Mouse (Mus musculus) thymus, adult 2 months (tissue): ENCODE measurements around the gene Gm21698. TPM values are rescaled to one million over a fixed set of nuclear protein-coding genes. Genes with fewer than 3 reads are reported as not detected.
"Not testable (repeated sequence)": the region's sequence is repeated elsewhere in the genome, so short reads cannot be mapped to it uniquely, and the experiment has no call there.

Experiments used
- DNase-seq: peaks from one replicate; pipeline ENCODE4 v3.0.0; 2021
- H3K27ac ChIP-seq: fragments of 200-500 bp; 2 replicates; pipeline ENCODE4 v1.5.1; 2012; ENCODE audit warnings: low read length, control low read depth; ENCODE audit not compliant: control insufficient read depth, insufficient read depth
- H3K27me3 ChIP-seq: fragments of 200-500 bp; 2 replicates; pipeline ENCODE4 v1.6.1; 2012; ENCODE audit warnings: mild to moderate bottlenecking, low read length, moderate library complexity, mixed read lengths; ENCODE audit not compliant: control insufficient read depth, insufficient read depth
- H3K36me3 ChIP-seq: fragments of 200-500 bp; 2 replicates; pipeline ENCODE4 v1.6.1; 2012; ENCODE audit warnings: mild to moderate bottlenecking, low read length, moderate library complexity; ENCODE audit not compliant: control insufficient read depth, insufficient read depth
- H3K4me1 ChIP-seq: fragments of 200-500 bp; replicated peaks from 2 replicates; pipeline ENCODE4 v1.6.1; 2012; ENCODE audit warnings: low read length; ENCODE audit not compliant: control insufficient read depth, insufficient read depth
- H3K4me3 ChIP-seq: fragments of 200-500 bp; 2 replicates; pipeline ENCODE4 v1.5.1; 2012; ENCODE audit warnings: mild to moderate bottlenecking, low read length, control low read depth, moderate library complexity; ENCODE audit not compliant: control insufficient read depth, insufficient read depth
- WGBS: fragments of 180-500 bp; shearing (Covaris S2); methylation state at CpG from one replicate; pipeline ENCODE4 v1.1.7; 2018; 5-methylcytosine and 5-hydroxymethylcytosine counted together
- polyA plus RNA-seq: library from polyadenylated mRNA; depleted of rRNA; stranded (reverse); fragments of >200 nt; gene quantifications from 2 replicates; pipeline ENCODE4 v1.2.3, GENCODE M21; 2012; rRNA removed

The Gm21698 gene
- polyA plus RNA-seq: 0.03 TPM in 1 of 2 replicates, not detected in the other

- H3K36me3 ChIP-seq, DNase-seq, H3K4me3 ChIP-seq, H3K4me1 ChIP-seq, H3K27ac ChIP-seq, H3K27me3 ChIP-seq: not testable (repeated sequence)
- no CpG with 5 or more reads among the region's 3 CpGs for WGBS
Observed at GRCm38 (mm10) chr5:25988550-25988949, at the start of gene Gm21698. Gm21698 (minus strand) TSS chr5:25988650.

- H3K36me3 ChIP-seq, DNase-seq, H3K27me3 ChIP-seq, H3K27ac ChIP-seq, H3K4me3 ChIP-seq, H3K4me1 ChIP-seq: not testable (repeated sequence)
- no CpG with 5 or more reads among the region's 3 CpGs for WGBS
Observed at GRCm38 (mm10) chr5:26022816-26023215, 34.4 kb upstream of the Gm21698 start, which contains the start of gene Gm5862. Gm5862 (minus strand) TSS chr5:26022916.

DNA sequence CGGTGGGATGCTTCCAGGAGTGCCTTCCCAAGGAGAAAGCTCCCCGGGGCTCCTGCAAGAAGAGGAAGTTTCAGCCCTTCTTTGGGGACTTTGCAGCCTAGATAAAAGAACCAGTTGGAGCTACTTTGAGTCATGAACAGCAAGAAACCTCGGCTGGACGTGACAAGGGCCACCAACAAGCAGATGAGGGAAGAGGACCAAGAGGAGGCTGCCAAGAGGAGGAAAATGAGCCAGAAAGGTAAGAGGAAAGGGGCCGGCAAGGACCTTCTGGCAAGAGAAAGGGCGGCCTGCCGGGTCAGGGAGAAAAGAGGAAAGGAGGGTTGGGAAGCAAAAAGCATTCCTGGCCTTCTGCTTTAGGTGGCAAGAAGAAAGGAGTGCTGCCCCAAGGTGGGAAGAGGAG lies 19.2 kb upstream of the Gm21698 start:
- not testable (repeated sequence) for H3K4me3 ChIP-seq, H3K36me3 ChIP-seq, DNase-seq, H3K27me3 ChIP-seq, H3K4me1 ChIP-seq, H3K27ac ChIP-seq
- WGBS: 64% methylated on average over 7 of the region's 7 CpGs

GRCm38 (mm10) chr5:26006937-26007695 lies 18.7 kb upstream of the Gm21698 start:
- H3K27me3 ChIP-seq, H3K36me3 ChIP-seq, H3K27ac ChIP-seq, DNase-seq, H3K4me1 ChIP-seq, H3K4me3 ChIP-seq: not testable (repeated sequence)
- 24% methylated on average over 45 of the region's 45 CpGs for WGBS

DNA sequence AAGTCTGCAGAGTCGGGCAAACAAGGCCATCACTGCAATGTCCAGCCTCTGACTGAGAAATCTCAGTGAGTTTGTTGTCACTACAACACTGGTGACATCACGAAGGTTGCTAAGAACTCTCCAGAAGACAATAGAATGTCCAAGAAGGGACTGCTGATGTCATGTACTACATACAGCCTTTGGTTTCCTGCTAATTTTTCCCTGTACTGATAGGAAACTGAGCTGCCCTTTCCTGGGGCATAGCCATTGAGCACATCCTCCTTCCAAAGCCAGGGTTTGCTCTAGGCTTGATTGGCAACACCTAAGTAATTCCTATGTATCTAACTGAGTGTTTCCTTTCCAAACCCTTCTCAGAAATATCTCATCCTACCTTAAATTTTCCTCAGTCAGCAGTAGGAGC lies 16.2 kb upstream of the Gm21698 start, which contains the start of gene Gm1979:
Gene Gm1979, minus strand, starts transcription at position 101 of the 400 bp plus-strand sequence.
- not testable (repeated sequence) for H3K4me1 ChIP-seq, DNase-seq, H3K36me3 ChIP-seq, H3K27me3 ChIP-seq, H3K27ac ChIP-seq, H3K4me3 ChIP-seq
- whole genome bisulfite sequencing: 84% methylated on average over 1 of the region's 2 CpGs

- H3K4me3 ChIP-seq, H3K27me3 ChIP-seq, H3K27ac ChIP-seq, H3K36me3 ChIP-seq, H3K4me1 ChIP-seq, DNase-seq: not testable (repeated sequence)
- WGBS: no CpG with 5 or more reads among the region's 2 CpGs
Observed at GRCm38 (mm10) chr5:25972563-25972962, 15.9 kb downstream of the Gm21698 start, which contains the start of gene Gm21680. Gm21680 (minus strand) TSS chr5:25972663.

- not testable (repeated sequence) for H3K27me3 ChIP-seq, DNase-seq, H3K36me3 ChIP-seq, H3K4me3 ChIP-seq, H3K4me1 ChIP-seq, H3K27ac ChIP-seq
- 60% methylated on average over 17 of the region's 17 CpGs for WGBS
Observed at GRCm38 (mm10) chr5:25957050-25957449, 31.4 kb downstream of the Gm21698 start.

GRCm38 (mm10) chr5:25956611-25957010 lies 31.8 kb downstream of the Gm21698 start:
- H3K4me3 ChIP-seq, H3K27me3 ChIP-seq, H3K36me3 ChIP-seq, H3K27ac ChIP-seq, DNase-seq, H3K4me1 ChIP-seq: not testable (repeated sequence)
- WGBS: 34% methylated on average over 32 of the region's 32 CpGs

- H3K4me1 ChIP-seq, H3K36me3 ChIP-seq, H3K4me3 ChIP-seq, H3K27ac ChIP-seq, DNase-seq, H3K27me3 ChIP-seq: not testable (repeated sequence)
- WGBS: 70% methylated on average over 2 of the region's 2 CpGs
Observed at GRCm38 (mm10) chr5:25954317-25954716, 34.1 kb downstream of the Gm21698 start, which contains the start of gene Gm21671. Gm21671 (minus strand) TSS chr5:25954417.

DNA sequence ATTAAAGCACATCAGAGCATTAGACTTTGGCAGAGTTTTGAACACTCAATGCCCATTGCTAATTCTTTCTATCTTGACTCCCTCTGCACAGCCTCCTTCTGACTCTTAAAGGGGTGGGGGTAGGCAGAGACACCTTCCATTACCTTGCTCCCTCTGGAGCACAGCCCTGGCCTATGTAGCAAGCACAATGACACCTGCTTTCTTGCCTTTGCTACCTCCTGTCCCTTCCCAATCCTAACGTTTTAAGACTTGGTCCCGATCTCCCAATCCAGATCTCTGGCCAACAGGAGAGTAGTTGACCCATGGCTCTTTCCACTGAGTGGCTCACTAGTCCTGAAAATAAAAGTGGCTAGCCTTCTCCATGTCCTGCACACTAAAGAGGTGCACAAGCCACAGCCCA lies 43.1 kb downstream of the Gm21698 start:
- 80% methylated on average over 2 of the region's 2 CpGs for WGBS

GRCm38 (mm10) chr5:25942281-25942680 lies 46.2 kb downstream of the Gm21698 start, which contains the start of gene Gm21663:
Gm21663 (minus strand) TSS chr5:25942381.
- not testable (repeated sequence) for H3K36me3 ChIP-seq, H3K4me3 ChIP-seq, H3K27me3 ChIP-seq, DNase-seq, H3K27ac ChIP-seq, H3K4me1 ChIP-seq
- WGBS: 65% methylated on average over 2 of the region's 2 CpGs

More for the DNA sequence above, 43.1 kb downstream of the Gm21698 start:
- H3K36me3 ChIP-seq, H3K4me1 ChIP-seq, H3K27me3 ChIP-seq, H3K27ac ChIP-seq, DNase-seq, H3K4me3 ChIP-seq: not testable (repeated sequence)
